Mouse (Mus musculus) frontal cortex, adult 2 months (tissue): ENCODE results near the gene Sult2a3. TPM values are rescaled to one million over a fixed set of nuclear protein-coding genes. Genes with fewer than 3 reads are reported as not detected.
"Not testable (repeated sequence)": the region's sequence is repeated elsewhere in the genome, so short reads cannot be mapped to it uniquely, and the experiment has no call there.

Source experiments
- DNase-seq, 2 experiments: peaks; one replicate each; pipeline ENCODE4 v3.0.0; 2022; ENCODE audit warnings: low spot score in 1 of 2; ENCODE audit errors: extremely low spot score in 1 of 2
- polyA plus RNA-seq: library from polyadenylated mRNA; depleted of rRNA; stranded (reverse); fragments of >200 nt; gene quantifications from 2 replicates; pipeline ENCODE4 v1.2.3, GENCODE M21; 2012; rRNA removed

Sult2a3 gene
- polyA plus RNA-seq, result not detected in 2 replicates

- no peak for DNase-seq
Observed at GRCm38 (mm10) chr7:14122944-14123343, at the start of gene Sult2a3. Gene Sult2a3 (minus strand): TSS chr7:14123044.

GRCm38 (mm10) chr7:14120436-14120835 lies 2.4 kb downstream of the Sult2a3 start:
- no peak for DNase-seq

- DNase-seq, result not testable (repeated sequence)
Observed at GRCm38 (mm10) chr7:14119865-14120264, 3.0 kb downstream of the Sult2a3 start.

- no peak for DNase-seq
Observed at GRCm38 (mm10) chr7:14116761-14117160, 6.1 kb downstream of the Sult2a3 start.

- not testable (repeated sequence) for DNase-seq
Observed at GRCm38 (mm10) chr7:14114471-14114870, 8.4 kb downstream of the Sult2a3 start.

GRCm38 (mm10) chr7:14047821-14048220 lies 75.0 kb downstream of the Sult2a3 start:
- not testable (repeated sequence) for DNase-seq

GRCm38 (mm10) chr7:14030831-14031230 lies 92.0 kb downstream of the Sult2a3 start:
- not testable (repeated sequence) for DNase-seq

Other genes starting within 250 kb of the Sult2a3 start
- gene Sult2a4, start 133.4 kb downstream of the Sult2a3 start, polyA plus RNA-seq, result not detected in 2 replicates
- not detected in 2 replicates for gene Sult2a6, start 131.8 kb upstream of the Sult2a3 start, polyA plus RNA-seq
- not detected in 2 replicates for gene Obox8, start 210.5 kb upstream of the Sult2a3 start, polyA plus RNA-seq